Mouse (Mus musculus) naive thymus-derived CD4-positive, alpha-beta T cell, adult 2 months (primary cell): Measurements from ENCODE around the gene Nt5c.
A peak's percentile ranks its signal among the peaks of the same experiment; 100 is the strongest.
"Not testable (repeated sequence)": the region's sequence is repeated elsewhere in the genome, so short reads cannot be mapped to it uniquely, and the experiment has no call there.

Source experiments
- DNase-seq: peaks from one replicate; pipeline ENCODE4 v3.0.0-alpha.2; 2011; ENCODE audit warnings: low read depth

Nt5c gene

DNA sequence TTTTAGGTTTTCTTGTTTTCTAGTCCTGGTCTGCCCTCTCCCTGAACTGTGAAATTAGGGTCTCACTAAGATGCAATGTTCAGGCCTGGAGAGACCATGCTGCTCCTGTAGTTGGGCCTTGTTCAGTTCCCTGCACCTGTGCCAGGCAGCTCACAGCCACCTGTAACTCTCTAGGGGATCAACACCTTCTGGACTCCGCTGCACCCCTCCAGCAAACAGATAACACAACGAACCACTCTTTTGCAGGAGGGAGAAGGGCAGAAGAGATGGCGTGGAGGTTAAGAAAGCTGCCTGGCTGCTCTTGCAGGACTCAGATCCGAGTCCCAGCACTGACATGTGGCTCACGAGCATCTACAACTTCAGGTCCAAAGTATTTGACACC, 18.8 kb upstream of the Nt5c start:
- DNase-seq = no peak

DNA sequence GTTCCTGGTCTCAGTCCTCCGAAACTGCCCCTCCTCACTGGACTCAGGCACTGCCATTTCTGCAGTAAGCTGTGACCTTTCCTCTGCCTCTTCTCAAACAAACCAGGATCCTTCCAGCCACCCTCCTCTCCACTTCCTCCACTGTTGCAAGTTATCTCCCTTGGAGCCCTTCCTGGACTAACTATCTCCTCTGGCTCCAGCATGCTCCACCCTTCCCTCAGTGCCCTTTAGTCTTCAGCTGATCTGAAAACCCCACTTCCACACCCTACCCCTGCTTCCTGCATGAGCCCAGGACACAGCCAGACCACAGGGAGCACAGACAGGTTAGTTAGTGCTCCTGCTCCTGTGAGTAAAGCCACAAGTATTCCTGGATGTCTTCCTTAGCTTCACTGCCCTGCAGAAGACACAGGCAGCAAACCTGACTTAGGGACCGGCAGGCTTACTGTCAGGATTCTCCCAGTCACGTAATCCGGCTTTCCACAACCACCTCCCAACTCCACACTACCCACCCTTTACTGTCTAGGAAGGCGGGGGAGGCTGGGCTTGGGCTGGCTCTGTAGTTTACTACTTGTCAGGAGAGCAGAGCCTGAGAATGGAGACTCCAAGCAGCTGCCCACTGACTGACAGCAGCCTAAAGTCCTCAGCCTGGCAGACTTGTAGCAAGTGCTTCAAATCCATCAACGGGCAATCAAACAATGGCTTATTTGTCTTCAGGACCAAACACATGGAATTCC, 18.3 kb upstream of the Nt5c start:
- no peak for DNase-seq

DNA sequence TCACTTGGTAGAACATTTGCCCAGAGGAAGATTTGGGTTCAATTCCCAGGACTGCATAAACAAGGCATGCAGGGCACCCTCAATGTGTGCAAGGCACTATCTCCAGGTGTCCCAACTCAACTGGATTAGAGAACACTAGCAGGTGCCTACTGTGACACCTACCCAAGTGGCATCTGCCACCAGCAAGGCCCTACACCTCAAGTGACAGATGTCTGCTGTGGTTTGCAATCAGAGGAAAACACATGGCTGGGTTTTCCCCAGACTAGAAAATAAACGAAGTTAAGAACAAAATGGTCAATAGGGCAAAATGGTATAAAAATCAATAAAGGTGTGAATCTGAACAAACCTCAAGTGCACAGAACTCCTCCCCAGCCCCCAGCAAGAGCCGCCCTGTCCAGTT, 16.4 kb upstream of the Nt5c start:
- DNase-seq = peak; percentile 69

DNA sequence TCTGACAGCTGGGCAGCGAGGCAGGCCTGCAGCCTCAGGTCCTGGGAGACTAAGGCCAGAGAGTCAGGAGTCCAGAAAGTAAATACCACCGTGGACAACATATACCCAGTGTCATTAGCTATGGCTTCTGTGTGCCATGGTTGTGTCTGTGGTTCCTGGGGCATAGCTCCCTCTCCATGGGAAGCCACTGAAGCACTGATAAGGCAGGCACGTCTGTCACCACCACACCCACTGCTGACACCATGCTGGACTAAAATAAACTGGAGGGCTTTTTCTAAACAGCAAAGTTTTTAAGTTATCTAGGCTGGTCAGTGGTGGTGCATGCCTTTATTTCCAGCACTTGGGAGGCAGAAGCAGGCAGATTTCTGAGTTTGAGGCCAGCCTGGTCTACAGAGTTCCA, 14.9 kb upstream of the Nt5c start:
- DNase-seq = no peak

DNA sequence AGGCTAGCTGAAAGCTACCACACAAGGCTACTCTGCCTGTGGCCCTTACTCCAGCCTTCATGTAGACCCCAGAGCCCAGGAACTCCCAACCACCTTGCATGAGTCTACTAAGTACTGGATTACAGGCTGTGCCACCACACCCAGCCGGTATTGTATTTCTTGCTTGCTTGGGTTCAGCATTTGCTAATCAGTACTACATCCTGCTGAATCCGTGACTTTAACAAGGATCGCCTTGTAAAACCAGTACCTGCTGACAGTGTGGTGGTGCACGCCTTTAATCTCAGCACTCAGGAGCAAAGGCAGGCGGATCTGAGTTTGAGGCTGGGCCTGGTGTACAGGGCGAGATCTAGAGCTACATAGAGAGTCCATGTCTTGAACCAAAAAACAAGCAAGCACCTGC, 11.0 kb upstream of the Nt5c start:
- DNase-seq = no peak

DNA sequence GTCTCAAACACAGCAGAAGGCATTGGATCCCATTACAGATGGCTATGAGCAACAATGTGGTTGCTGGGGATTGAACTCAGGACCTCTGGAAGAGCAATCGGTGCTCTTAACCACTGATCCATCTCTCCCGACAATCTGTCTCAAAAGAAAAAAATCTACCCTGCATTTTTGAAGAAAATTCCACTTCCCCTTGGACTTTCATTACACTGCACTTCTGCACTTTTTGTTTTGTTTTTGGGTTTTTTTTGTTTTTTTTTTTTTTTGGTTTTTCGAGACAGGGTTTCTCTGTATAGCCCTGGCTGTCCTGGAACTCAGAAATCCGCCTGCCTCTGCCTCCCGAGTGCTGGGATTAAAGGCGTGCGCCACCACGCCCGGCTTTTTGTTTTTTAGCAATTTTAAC, 4.9 kb upstream of the Nt5c start:
- DNase-seq = not testable (repeated sequence)

DNA sequence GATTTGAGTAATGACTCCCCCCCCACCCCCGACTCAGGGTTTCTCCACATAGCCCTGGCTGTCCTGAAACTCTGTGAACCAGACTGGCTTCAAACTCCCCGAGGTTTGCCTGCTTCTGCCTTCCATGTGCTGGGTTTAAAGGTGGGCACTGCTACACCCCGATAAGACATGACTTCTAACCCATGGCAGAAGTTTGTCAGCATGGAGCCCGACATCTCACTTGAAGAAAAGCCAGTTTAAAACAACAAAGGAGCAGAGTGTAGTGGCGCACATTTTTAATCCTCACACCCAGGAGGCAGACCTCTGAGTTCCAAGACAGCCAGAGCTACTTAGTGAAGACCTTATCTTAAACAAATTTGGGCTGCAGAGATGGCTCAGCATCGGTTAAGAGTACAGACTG, 725 bp upstream of the Nt5c start:
- no peak for DNase-seq

DNA sequence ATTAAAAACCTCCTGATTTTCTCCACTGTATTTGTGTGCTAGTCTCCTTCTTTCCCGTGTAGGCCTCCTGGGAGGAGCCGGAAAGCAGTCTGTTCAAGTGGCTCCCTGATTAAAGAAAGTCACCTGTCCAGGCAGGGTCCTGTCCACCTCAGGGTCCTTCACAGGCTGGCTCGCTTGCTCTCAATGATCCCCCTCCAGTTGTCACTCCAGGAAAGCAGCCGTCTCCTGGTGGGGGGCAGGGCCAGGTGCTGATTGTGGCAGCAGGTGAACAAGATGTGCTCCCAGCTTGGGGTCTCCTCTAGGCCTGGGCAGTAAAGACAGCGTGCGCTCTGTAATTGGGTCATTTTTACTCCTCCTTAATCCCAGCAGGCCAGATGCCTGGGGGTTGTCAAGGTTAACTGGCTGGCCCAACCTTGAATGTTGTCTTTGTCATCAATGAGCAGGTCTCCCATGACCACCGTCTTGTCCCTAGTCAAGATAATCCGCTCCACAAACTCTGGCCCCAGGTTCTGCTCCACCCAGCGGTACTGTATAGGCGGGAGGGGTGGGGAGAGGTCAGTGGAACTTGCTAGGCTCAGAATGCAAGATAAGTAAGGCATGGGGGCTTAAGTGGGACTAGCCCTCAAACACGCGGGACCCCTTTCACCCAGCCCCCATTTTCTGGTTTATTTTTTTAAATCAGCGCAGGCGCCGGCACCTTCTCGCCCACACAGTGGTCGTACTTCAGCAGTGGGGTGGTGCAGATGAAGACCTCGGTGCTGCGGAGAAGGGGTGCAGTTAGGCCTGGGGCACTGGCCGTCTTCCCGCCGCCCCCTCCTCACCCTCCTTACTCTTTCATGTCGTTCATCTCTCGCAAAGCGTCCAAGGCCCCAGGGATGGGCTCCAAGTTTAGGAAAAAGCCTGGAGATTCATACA, 964 bp downstream of the Nt5c start:
- no peak for DNase-seq

DNA sequence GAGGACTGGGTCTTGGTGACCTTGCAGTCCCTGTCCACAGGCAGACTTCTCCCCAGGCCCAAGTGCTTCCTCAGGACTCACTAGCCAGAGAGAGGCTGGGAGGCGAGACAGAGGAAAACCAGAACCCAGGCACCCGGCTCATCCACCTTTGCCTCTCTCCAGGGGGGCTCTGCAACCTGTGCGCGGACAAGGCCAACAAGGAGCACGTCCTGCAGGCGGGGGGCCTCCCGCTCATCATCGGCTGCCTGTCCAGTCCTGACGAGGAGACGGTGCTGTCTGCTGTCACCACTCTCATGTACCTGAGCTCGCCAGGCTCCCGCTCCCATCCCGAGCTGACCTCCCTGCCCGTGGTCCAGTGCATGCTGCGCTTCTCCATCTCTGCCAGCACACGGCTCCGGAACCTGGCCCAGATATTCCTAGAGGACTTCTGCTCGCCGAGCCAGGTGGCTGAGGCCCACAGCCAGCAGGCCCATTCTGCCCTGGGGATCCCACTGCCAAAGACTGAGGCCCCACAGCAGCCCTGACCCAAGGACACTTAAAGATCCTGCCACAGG, 3.0 kb downstream of the Nt5c start:
- no peak for DNase-seq

DNA sequence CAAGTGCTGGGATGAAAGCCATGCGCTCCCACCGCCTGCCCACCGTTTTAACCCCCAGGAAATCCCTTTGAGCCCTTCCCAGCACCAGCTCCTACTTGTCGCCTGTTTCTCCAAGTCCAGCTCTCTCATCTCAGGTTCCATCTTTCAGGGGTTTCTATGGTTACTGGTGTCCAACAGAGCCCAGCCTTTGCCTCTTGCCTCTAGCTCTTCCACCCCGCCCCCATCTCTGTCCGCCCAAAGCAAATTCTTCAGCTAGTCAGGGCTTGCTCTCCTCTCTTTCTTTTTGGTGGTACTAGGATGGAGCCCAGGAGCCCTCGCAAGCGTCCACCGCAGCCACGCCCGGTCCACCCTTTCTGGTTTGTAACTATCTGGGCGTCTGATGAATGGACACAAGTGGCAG, 6.5 kb downstream of the Nt5c start:
- no peak for DNase-seq

DNA sequence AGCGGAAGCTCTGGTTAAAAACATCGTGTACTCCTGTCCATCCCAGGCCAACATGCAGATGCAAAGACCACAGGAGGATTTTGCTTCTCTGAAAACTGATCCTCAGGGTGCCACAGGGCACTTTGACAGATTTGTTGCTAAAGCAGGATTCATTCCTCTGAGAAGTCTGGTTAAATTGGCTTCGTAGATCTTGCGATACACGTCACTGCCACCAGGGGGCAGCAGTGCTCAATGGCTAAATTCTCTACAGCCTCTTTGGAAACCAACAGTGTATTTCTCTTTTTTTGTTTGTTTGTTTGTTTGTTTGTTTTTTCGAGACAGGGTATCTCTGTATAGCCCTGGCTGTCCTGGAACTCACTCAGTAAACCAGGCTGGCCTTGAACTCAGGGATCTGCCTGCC, 7.9 kb downstream of the Nt5c start:
- peak; percentile 91 for DNase-seq

DNA sequence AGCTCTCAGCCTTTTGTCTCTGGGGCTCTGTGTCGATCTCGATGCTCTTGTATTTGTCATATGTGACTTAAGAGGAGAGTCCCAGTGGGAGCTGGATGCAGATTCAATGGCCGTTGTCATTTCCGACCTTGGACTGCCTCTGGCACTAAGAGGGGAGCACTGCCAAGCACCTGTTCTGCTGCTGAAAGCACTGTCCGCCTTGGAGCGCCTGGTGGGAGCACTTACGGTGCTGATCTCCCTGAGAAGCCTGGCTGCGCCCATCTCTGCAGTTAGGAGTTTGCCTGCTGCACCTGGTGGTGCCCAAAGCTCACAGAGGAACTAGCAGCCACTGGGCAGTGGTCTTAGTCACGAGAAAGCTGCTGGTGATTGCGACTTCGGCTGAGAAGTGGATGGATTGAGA, 8.4 kb downstream of the Nt5c start:
- DNase-seq = no peak

DNA sequence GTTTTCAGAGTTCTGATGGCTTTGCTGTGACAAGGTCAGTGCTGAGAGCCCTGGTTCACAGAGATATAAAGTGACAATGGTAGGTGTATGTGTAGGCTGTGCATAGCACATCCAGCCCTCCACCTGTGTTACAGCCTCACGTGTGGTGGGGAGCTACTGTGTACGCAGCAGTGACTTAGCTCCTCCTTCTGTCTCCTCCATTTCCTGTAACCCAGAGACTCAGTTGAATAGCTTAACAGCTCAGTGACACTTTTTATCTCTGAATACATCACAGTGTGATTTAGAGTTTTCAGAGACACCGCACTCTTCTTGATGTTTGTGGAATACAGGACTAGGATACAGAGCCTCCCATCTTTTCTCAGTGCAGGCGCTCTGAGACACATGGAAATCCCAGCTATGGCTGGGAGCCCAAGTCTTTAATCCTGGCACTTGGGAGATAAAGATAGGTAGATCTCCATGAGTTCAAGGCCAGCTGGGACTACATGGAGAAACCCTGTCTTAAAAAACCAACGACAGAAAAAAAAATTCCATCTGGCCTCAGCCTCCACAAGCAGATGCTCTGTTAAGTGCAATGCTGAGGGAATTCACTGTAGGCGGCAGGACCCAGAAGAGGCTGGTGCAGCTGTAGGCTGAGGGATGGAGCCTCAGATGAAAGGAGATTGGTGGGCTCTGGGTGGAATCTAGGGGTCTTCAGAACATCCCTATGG, 10.0 kb downstream of the Nt5c start:
- DNase-seq = peak; percentile 82

DNA sequence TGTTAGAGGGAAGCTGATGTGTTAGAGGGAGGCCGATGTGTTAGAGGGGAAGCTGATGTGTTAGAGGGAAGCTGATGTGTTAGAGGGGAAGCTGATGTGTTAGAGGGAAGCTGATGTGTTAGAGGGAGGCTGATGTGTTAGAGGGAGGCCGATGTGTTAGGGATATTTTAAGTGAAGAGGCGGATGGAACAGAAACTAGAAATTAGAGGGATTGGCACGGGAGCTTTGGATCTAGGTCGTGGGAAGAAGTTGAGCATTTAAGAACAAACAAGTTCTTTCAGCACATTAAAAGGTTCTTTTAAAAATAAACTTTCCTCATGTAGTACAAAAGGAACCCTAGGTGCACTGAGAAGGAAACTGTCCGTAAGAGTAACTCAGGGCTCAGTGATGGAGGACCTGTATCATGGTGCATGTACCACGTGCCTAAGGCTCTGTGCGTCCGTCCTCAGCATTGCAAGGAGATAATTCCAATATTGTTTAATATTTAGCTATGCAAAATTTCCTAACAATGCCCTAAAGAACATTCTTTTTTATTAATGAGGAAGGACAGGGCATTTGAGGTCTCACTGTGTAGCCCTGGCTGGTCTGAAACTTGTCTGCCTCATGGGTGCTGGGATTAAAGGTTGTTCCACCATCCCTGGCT, 13.2 kb downstream of the Nt5c start:
- no peak for DNase-seq

DNA sequence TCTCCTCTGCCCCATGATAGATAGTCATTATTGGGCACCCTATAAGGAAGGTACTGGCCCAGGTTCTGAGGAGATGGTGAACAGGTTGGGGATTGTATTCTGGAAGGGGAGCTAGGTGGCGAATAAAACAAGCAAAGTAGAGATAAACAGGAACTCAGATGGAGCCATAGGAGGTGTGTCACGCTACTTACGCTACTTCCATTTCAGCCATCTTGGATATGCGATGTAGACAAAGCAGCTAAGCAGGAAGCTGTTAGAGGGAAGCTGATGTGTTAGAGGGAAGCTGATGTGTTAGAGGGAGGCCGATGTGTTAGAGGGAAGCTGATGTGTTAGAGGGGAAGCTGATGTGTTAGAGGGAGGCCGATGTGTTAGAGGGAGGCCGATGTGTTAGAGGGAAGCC, 14.3 kb downstream of the Nt5c start:
- peak; percentile 78 for DNase-seq

DNA sequence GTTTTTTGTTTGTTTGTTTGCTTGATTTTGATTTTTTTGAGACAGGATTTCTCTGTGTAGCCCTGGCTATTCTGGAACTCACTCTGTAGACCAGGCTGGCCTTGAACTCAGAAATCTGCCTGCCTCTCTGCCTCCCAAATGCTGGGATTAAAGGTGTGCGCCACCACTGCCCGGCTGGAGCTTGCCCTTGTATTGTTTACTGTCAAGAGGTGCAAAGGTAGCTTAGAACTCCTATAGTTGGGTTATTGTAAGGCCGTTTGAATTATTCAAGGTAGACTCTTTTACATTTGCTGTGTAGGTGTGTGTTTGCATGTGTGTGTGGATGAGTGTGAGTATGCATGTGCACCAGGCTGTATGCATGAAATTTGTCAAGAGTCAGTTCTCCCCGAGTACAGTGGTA, 15.0 kb downstream of the Nt5c start:
- not testable (repeated sequence) for DNase-seq

DNA sequence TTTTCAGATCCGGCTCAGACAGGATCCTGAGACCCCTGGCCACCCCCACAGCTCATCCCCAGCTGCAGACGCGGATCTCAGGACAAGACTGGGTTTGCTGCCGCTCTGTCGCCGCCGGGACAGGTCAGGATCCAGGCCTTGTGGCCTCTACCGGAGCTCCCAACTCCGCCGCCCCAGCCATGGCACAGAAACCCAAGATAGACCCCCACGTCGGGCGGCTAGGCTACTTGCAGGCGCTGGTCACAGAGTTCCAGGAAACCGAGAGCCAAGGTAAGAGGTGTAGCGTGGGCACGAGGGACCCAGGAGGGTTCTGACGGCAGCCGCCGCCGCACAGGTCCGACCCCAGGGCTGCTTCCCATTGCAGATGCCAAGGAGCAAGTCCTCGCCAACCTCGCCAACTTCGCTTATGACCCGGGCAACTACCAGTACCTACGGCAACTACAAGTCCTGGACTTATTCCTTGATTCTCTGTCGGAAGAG, 15.9 kb downstream of the Nt5c start:
- DNase-seq = no peak

DNA sequence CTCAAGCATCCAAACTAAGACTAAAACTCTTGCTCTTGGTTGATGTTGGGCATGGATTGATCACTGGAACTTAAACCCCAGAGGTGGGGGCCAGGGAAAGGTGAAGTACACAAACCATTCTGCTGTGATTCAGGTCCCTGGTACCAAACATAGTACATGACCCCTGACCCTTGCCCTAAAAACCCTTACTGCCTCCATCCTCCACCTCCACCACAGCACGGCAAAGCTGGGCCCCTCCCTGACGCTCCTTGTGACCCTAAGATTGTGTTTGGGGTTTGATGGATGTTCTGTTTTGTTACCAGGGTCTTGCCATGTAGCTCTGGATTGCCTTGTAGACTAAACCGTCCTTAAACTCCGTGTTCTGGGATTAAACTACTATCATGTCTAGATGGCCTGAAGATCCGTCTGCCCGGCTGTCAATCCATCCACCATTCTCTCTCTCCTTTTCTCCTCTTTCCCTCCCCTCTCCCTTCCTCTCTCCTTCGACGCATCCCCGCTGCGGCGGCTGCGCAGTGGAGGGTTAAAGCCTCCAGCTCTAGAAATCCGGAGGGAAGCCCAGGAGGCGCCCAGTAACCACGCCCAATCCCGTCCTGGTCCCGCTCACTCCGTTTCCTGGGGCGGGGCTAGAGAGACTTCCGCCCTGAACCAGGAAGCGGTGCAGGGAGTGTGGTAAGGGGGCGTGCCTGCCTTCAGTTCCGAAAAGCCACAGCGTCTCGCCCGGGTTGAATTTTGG, 16.5 kb downstream of the Nt5c start, which contains the start of gene Armc7:
Gene Armc7, plus strand, starts transcription at position 643 of the 733 bp plus-strand sequence.
- DNase-seq = peak; percentile 92

DNA sequence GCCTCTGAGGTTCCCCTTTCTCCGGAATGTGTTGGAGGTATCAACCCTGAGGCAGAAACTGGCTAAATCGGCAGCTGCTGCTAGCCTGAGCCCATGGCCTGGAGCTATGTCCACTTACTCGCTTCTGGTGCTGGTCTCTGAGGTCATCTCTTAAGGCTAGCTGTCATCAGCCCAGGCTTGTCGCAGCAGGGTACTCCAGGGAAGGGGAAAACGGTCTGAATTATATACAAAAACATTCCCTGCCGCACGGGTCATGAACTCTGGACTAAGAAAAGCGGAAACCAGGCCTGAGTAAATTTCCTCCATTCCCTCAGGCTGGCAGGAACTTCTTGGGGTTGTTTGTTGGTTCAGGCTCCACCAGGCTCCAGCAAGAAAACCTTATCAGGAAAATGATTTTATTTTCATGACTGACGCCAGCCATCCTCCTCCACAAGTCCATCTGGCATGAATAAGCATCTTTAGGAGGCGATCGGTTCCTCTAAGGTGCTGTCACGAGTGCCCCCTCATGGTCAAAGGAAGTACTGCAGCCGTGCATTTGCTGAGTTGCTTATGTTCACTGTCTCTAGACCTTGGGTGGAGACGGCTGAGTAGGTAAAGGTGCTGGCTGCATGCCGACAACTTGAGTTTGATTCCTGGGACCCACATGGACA, 17.9 kb downstream of the Nt5c start:
- DNase-seq = peak; percentile 97

DNA sequence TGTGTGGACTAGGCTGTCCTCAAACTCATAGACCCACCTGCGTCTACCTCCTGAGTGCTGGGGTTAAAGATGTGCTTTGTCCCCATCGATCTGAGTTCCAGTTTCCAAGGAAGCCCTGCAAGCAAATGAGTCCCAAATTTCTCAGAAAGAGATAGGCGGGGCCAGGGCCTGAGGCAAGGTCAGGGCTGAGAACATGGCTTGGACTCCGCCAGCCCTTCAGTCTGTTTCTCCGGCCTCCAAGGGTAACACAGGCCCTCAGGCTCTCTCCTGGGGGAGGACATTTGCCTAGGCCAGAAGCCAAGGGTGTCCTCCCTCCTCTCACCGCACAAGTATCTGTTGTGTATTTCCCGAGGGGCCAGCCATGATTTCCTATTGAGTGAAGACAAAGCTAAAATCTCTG, 19.5 kb downstream of the Nt5c start:
- DNase-seq = no peak

DNA sequence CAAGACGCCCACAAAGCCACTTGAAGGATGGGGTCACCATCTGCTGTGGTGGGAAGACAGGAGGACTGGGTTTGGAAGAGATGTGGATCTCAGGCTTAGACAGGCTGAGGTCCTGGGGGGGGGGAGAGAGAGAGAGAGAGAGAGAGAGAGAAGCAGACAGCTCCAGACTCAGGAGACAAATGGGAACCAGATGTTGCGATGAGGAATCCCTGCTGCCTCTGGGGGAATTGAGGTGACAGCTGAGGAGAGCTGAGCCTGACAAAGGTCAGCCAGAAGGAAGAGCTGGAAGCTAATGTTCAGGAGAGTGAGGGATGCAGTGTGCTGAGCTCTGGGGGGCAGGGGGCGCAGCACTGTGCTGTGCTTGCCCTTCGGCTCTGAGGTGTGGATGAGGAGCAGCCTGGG, 24.4 kb downstream of the Nt5c start:
- no peak for DNase-seq
